Mouse (Mus musculus) R1 (cell line): Measurements from ENCODE around the gene Crispld2.

Experiments used
- DNase-seq: peaks from one replicate; pipeline ENCODE4 v3.0.0-alpha.2; 2018; ENCODE audit warnings: low read depth, low spot score

Gene Crispld2

DNA sequence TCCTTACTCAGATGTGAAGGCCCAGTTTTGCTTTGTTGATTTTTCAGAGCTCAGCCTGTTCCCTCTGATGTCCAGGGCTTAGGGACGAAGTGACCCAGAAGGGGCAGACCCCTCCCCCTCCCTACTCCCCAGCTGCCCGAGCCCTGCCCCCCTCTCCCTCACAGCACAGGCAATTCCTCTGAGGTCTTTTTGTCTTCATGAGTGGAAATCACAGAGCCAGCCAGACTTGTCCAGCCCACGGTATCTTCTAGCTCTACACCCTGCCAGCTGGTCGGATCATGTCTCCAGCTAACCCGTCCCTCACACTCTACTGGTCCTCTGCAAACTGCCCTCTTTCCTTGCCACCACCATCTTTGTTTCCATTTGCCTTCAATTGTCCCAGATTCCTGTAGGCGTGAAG lies 42.2 kb downstream of the Crispld2 start:
- DNase-seq: no peak

DNA sequence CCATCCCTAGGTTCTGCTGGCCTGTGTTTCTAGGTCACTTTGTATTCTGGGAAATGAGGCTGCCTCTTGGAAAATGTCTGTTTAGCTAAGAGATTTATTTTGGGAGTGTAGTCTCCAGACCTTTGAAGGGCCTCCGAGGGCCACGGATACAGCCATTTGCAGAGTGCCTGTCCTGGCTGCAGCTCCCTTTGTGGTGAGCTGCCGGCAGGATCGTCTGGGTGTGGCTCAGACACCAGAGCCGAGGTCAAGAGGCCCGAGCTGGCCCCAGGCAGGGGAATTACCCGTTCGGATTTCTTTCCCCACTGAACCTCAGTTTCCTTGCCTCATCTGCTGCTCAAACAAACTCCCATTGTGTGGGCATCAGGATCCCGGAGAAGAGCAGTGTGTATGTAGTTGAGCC lies 43.9 kb downstream of the Crispld2 start:
- no peak for DNase-seq

DNA sequence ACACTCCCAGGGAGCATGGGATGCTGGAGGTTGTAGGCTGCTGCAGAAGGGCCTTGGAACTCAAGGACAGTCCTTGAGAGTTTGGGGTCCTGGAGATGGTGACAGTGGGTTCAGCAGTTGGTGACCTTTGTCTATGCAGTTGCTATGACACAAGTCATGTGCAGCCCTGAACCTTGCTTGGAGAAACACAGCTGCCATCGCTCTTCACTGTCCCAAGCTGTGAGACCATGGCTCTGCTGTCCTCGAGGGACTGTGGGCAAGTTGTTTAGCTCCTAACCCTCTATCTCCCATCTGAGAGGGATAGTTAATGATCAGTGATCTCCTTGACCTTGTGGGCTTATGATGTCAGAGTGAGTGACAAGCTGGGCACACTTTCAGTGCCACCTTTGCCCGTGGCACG lies 44.3 kb downstream of the Crispld2 start:
- DNase-seq: no peak

DNA sequence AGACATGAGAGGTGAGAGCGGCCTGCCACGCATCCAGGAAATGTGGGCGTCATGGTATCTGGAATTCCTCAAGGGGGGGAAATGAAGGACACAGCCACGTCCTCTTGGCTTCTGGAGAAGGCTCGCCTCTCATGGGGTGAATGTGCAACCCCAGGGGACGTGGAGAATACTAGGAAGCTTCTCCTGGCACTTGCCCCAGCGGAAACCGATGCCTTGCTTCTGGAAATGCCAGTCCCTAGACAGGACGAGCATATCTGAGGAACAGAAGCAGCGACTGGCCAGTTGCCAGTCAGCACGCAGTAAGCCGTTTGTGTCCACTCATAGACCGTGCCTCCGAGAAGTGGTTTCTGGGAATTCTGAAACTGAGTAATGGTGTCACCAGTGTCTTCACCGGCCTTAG lies 45.0 kb downstream of the Crispld2 start:
- no peak for DNase-seq

DNA sequence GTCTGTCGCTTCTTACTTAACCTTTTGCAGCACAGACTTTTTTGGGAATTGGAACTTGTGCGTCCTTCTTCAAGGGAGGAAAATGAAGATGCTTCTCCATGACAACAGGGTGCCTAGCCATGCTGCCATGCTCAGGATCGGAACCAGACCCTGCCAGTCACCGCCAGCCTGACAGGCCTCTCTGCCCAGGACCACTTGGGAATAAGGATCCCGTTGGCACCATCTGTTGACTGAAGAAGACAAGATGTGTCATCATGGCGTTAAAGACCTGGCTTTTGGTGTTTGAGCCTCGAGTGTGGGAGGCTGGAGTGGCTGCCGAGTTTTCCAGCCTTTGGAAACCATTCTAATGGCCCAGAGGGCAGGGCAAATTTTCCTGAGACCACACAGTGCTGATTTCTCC lies 45.4 kb downstream of the Crispld2 start:
- no peak for DNase-seq

DNA sequence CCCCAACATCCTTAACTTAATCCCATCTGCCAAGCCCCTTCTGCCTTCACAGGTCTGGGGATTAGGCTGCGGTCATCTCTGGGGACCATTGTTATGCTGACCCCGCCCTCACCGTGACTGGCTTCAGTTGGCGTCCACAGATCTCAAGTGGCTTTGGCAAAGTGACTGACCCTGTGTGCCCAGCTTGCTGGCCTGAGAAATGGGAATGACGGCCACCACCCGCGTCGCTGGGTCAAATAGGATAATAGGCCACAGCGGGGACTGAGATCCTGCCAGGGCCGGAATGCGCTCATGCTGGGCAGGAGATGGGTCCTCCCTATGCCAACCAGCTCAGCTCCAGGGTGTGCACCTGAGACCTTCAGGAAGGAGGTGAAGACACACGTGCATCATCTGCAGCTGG lies 46.5 kb downstream of the Crispld2 start:
- no peak for DNase-seq

DNA sequence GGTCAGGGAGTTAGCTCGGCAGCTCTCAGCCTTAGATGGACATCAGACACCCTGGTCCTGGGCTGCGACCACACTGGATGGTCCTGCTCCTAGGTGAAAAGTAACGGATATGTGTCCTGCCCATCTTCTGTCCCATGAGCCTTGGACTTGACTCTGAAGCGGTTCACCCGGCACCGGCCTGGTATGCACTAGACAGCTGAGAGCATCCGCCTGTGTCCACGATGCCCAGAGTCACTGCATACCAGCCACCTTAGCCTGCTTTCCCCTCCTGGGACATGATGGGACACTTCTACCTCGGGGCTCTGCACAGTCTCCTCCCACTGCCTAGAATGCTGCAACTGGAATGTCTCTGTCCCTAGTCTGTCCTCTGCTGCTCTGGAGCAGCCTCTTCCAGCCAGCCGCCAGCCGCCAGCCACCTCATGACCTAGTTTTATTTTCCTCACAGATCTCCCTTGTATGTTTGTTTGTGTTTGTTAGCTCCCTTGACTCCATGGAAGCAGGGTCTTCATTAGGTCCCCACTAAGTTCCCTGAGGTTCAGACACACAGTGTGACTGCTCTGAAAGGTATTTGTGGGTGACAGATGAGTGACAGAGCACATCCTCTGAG lies 47.2 kb downstream of the Crispld2 start:
- DNase-seq: no peak

DNA sequence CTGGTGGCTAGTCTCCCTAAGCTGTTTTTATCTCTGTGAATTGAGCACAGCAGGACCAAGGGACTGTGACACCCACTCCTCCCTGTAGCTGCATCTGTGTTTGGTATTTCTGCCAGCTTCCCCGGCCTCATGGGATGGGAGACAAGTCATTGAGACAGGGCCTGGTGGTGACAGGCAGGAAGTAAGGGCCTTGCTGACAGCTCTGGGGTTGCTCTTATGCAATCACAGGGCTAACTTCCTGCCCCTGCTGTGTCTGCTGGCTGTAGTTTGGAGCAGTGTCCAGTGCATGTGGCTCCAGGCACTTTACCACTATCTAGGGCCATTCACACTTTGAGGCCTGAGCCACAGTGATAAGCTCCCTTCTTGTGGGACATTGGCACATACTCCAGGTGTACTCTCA lies 48.6 kb downstream of the Crispld2 start:
- no peak for DNase-seq

DNA sequence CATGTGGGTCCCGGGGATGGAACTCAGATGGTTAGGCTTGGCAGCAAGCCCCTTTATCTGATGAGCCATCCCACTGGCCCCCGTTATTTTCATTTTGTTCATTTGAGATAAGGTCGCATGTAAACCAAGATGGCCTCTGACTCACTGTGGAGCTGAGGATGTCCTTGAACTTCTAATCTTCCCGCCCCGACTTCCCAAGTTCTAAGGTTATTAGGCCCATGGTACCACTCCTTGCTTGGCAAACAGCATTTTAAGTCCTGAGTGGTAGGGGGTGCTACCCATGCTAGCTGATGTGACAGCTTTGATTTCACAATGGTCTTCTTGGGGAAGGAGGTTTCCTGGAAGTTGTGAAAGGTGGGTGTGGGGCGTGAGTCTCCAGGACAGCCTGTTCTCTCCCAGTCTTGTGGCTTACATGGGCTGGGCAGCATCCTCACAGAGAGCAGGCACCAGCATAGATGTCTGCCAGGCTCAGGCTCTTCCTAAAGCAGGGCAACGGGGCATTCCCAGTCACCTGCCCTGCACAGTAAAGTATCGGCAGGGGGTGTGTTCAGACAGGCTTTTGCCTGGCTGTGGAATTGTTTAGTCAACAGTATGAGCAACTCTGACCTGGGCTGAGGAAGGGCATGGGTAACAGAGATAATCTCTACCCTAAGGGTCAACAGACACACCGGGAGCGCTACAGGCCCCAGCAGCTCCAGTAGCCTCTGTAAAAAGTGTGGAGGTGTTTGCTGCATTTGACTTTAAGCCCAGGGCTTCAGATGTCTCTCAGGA lies 50.5 kb downstream of the Crispld2 start:
- no peak for DNase-seq

DNA sequence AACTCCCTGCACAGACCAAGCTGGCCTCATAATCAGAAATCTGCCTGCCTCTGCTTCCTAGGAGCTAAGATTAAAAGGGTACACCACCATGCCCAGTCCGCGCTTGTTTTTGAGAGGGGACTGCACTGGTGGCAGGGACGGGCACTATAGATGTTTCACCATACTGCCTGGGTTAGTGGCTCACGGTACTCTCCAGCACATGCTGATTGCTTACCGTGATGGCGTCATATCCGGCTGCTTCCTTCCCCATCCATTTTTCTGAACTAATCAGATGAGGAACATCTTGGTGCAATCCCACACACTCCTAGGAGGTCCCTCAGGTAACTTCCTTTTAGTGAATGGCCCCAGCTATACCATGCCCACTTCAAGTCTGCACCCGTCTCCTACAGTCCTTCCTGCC lies 52.7 kb downstream of the Crispld2 start:
- DNase-seq: no peak

DNA sequence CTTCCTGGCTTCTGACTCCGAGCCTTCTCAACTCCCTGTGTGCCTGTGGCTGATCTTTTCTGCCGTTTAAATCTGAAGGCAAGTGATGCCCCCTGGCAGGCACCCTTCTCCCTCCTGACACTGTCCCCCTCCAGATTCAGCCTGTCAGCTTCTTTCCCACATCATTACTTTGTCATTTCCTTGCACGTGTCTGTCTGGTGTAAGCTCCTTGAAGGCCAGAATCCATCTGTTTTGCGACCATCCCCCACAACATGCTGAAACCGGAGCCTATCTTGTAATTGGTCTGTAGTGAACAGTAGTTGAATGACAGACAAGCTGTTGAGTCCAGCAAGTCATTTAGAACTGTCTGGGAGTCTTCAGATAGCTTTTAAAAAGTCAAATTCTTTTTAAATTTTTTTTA lies 53.2 kb downstream of the Crispld2 start:
- DNase-seq: no peak

DNA sequence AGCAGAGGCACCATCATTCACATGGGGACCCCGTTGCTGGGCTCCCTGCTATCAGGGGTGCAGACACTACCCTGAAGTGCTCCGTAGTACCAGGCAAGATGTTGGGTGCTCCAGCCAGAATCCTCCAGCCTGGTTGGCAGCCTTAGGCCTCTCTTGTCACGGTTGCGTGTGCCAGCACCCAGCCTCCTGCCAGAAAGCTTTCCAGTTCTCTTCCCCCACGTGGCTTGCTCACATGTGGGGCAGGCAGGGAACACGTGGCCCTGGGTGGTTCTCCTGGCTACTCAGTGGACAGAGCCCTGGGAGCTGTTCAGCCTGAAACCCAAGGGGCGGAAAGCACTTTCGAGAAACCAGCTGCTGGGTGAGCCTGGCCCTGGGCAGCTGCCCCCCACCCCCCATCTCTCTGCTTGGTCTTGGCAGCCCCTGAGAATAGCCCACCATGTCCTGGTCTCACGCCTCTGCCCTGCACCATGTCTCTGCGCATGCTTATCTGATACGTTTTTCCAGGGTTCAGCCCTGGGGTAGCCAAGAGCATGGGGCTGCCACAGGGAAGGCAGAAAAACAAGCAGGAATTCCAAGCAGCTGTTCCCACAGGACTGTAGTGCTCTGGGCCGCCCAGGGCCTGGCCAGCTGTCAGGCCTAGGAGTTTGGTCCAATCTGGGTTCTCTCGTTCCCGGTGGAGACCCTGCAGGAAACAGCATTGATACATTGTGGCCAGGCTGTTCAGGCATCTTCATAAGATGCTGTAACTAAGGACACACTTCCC lies 54.2 kb downstream of the Crispld2 start:
- DNase-seq: no peak

DNA sequence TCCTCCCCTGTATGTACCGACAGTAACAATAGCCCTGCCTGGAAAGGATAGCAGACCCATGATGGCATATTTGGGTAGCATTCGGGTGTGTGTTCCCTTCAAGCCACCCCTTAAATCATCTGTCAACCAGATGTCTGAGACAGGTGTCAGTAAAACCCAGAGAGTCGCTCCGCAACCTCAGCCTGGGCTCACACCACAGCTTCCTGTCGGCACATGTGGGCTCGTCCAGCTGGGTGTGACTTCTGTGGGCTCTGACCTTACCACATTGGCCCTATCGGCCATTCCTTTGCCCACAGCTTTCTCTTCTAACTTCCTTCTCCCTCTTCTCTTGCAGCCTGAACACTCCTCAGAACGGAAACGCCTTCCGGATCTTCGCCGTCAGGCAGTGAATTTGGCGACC lies 57.7 kb downstream of the Crispld2 start:
- DNase-seq: no peak

DNA sequence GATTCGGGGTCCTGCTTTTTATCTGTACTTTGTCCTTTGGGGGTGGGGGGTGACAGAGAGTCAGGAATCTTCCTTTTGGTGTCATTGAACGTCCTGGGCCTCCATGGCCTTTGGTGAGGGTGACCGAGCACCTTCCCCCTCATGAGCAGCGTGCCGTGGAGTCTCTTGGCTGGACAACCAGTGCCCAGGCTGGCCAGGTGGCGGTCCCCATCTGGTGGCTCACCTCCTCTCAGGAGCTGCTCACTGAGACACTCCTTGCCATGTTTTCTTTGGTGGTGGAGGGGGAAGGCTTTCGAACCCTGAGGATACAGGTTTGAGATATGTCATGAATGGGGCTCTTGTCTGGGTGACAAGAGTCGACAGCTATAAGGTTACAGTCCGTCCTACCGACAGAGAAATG lies 58.1 kb downstream of the Crispld2 start:
- DNase-seq: no peak

DNA sequence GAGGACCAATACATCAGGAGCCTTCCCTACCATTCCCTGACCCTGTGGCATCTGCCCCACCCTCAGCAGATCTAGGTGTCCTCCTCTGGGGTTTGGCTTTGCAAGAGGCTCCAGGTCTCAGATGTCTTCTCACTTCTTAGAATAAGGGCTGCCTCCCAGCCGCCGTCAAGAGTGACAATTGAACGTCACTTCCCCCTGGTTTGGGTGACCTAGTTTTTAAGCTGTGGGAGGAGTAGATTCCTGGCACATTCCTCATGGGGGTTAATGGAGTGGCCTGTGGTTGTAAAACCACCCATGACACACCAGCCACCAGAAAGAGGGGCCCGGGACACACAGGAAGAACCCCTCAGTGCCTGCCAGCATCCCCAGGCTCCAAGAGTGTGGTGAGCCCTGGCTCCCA lies 58.8 kb downstream of the Crispld2 start:
- no peak for DNase-seq

DNA sequence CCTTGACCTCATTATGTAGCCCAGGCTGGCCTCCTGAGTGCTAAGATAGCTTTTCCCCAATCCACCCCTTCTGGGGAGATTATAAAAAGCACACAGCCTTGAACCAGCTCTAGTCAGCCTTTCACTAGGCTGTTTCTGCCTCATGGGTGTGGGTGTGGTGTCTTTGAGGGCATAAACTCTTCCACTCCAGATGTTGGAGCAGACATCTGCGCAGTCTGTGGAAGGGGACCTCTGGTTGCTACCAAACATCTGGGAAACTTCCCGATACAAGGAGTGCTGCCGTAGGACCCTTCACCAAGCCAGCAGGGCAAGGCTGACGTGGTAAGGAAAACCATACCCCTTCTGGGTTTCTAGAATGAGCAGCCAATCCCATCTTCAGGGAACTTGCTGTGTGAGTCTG lies 59.7 kb downstream of the Crispld2 start:
- no peak for DNase-seq

DNA sequence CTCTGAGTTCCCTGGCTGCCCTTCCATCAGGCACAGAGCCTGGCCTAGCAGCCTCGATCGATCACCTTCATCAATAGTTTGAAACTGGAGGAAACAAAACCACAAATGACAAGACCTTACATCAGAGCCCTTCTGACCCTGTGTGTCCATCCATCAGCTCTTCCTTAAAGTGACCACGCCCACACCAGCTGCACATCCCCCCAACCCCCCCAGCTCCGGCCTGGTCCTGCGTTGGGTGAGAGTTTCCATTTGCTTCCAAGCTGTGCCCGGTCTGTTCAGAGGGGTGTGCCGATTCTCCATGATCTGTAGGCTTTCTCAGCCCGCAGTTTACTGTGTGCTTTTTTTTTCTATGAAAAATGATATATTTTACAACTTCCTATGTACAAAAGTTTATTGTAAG lies 60.1 kb downstream of the Crispld2 start:
- DNase-seq: no peak

DNA sequence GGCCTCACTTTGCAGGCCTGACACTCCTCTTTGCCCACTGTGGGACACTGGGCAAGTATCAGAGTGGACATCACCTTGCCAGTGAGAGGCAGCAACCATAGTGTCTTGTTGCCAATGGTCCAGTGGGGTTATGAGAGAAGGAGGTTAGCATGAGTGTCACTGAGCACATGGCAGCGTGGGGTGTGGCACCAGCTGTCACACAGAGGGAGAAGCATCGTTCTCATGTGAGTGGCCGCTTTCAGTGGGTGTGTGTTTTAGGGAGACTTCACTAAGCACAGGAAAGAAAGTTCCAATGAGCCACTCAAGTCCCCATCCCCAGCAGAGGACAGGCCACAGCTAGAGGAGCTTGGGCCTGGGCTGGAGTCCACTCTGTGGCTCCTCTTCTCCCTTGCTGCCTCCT lies 62.6 kb downstream of the Crispld2 start:
- DNase-seq: no peak

DNA sequence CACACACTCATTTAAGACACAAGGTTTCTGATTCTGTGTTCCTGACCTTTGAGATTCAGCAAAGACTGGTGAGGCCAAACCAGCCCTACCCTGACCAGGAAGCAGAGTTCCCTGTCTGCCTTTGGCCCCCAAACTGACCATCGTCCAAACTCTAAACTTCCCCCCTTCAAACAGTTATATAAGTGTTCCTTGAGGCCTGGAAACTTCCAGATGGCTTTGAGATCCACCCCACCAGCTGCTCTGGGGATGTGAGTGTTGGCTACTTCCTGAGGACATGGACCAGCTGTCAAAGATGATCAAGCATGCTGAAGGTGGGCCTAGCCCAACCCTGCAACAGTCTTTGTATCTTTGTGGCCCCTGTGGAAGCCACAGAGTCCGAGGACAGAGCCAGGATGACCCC lies 64.8 kb downstream of the Crispld2 start:
- no peak for DNase-seq

DNA sequence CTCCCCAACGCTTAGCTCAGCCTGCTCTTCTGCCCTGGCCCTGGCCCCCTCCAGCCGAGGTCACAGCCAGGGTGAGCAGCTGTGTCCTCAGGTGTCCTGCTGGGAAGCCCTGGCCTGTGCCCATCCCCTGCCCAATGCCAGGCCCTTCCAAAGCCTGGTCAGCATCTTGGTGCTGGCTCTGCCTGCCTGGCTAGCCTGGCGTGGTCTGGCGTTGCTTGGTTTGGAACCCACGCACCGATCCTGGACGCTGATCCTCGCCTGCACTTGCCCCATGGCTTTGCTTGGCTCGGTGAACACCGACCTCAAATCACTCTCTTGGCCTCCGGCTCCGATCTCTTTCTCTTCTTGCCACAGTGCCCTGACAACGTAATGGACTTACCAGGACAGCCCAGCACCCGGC lies 70.5 kb downstream of the Crispld2 start:
- DNase-seq: no peak

DNA sequence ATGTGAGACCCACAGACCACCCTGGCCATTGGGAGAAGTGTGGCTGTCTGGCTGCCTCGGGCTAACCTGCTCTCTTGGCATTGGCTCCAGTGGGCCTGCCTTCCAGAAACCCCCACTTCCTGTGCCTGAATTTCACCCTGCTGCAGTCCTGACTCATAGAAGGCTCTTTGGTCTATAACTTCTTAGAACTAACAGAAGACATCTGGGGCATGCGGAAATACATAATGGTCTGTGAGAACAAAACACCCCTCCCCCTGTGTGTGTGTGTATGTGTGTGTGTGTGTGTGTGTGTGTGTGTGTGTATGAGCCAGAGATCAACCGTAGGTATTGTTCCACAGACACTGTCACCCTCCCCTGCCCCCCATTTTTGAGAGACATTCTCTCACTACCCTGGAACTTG lies 71.1 kb downstream of the Crispld2 start:
- no peak for DNase-seq

DNA sequence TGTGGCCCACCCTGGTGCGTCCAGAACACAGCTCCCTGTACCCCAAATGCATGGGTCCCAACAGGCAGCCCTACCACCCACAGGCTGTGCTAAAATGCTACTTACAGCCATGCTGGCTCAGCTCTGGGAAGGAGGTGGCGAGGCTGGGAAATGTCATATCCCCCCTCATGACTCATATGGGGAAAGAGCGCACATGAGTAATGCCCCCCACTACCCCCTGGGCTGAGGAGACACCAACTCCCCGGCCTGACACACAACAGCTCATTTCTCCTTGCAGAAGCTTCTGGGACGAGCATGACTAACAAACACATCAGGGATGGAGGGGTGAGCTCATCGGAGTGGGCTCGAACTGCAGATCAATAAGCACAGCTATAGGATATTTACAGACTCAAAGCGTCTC lies 73.4 kb downstream of the Crispld2 start:
- DNase-seq: no peak

DNA sequence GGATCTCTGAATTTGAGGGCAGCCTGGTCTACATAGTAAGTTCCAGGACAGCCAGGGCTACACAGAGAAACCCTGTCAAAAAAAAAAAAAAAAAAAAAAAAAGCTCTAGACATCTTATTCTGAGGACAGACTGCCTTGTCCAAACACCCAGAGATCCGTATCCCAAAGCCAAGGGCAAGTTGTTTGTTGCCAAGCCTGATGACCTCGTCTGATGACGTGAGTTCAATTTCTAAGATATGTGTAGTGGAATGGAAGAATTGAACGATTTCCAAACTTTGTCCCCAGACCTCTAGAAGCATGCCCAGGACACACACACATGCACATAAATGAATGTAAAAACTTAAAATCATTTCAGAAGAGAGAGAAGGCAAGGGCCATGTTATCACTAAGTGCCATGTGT lies 74.0 kb downstream of the Crispld2 start:
- DNase-seq: no peak
